Mouse (Mus musculus): ENCODE measurements around the gene Acpp. TPM values are rescaled to one million over a fixed set of nuclear protein-coding genes. Genes with fewer than 3 reads are reported as not detected.

Acpp gene
- polyA plus RNA-seq (2012; rRNA removed): 0.06 and 0.35 TPM in 2 replicates

DNA sequence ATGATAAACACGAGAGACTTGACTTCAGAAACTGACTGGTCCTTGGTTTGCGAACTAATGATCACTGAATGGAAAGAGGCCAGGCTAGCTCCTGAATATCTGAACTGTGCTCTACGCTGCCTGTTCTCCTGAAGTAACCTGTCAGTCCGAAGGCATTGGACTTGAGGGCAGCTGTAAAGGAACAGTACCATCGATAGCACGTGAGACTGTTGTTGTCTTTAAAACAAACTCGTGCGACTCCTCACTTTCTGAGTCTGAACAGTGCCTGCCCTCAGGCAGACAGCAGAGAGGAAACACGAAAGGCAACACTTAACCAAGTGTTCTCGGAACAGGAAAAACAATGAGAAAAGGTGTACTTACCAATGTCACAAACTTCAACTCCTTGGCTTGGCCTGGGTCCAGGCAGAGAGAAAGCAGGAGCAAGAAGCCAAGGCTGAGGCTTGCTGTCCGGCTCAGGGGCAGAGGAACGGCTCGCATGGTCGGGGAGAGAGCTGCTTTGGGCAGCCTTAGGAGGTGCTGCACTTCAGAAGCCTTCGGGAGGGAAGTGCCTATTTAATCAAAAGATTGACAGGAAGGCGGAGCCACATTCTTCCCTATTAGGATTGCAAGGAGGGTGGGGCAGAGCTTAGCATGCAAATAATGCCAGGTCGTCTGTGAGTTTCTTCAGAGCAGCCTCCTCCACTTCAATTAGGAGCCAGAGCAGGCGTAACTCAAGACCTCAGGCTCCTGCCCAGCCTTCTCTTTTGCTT lies at the start of gene Acpp:
Gene Acpp, minus strand, starts transcription at position 566 of the 749 bp plus-strand sequence.

DNA sequence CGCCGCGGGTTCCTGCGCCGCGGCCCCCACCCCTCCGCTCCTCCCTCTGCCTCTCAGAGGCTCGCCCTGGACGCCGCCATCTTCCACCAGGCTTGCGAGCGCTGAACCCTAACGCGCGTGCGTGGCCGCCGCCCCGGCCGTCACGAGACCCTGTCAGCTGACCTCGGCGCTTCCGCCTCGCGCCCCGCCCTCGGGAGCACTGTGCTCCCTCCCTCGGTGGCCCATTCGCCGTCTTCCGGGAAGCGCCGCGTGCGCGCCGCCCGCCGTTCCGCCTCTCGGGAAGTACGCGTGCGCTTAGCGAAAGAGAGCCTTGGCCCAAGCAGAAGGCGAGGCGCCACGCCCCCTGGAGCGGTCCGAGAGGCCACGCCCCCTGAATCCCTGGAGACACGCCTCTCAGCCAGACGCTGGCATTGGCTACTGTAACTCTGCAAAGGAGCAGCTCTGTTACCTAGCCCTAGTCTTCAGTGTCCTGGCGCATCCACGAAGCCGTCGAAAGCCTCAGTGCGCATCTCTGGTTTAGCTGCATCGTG lies 74.7 kb downstream of the Acpp start, which contains the start of gene Dnajc13:
Gene Dnajc13, minus strand, starts transcription at position 108 of the 530 bp plus-strand sequence.

Other genes with a start within 250 kb of the Acpp start
- 0.10 TPM in 1 of 2 replicates, not detected in the other for gene Ackr4, start 210.8 kb downstream of the Acpp start, polyA plus RNA-seq (2012; rRNA removed)
- 38.9 and 64.7 TPM in 2 replicates for gene Dnajc13, start 74.8 kb downstream of the Acpp start, polyA plus RNA-seq (2012; rRNA removed)
- gene Cpne4, start 209.5 kb upstream of the Acpp start, polyA plus RNA-seq (2012; rRNA removed): 0.34 and 0.62 TPM in 2 replicates

Data from central nervous system, embryonic 11.5 days (tissue).